Mouse (Mus musculus) cerebellum, postnatal 36 days (tissue): ENCODE data around the gene Gga2.

Experiments used
- DNase-seq, 2 experiments: peaks; one replicate each; pipeline ENCODE4 v3.0.0; 2021 to 2022; ENCODE audit warnings: mixed read lengths in 2 of 2

Gene Gga2

DNA sequence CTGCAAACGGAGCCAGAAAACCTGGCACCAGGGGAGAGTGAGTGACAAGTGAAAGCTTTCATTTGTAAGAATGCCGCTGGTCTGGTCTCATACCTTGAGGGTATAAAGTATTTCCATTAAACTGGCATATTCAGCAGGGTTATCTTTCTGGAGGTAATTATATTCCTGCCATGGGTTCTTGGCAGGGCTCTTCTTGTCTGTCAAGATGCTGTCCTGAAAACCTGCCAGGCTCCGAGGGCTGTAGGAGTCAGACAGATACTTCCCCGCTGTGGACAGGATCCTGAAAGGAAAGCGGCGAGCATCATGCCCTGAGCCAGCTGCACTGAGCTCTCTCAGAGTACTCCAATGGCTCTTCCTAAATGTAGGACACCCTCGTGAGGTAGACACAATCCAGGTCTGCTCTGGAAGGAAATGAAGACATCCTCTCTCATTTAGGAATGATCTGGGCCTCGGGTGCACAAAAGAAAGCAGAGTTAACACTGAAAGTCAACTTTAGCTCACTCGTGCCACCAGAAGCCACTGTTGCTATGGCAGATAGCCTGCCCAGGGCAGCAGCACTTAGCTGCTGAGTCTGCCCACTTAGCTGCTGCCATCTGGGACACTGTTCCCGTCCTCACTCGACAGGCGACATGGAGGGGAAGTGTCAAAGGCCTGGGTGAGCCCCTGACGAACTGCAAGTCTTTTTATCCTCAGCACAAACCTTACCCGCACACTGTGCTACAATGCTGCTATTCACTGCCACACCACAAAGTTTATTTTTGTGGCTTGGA is 84.0 kb downstream of the Gga2 start:
- peak; percentile 87 to 90 for DNase-seq
